Mouse (Mus musculus): ENCODE measurements at regions not wholly inside any gene's neighbourhood (a gene's known extent, or its start where the extent isn't known, plus 50 kb on each side); places are given as distances from the start of the nearest gene placed in this dataset.

DNA sequence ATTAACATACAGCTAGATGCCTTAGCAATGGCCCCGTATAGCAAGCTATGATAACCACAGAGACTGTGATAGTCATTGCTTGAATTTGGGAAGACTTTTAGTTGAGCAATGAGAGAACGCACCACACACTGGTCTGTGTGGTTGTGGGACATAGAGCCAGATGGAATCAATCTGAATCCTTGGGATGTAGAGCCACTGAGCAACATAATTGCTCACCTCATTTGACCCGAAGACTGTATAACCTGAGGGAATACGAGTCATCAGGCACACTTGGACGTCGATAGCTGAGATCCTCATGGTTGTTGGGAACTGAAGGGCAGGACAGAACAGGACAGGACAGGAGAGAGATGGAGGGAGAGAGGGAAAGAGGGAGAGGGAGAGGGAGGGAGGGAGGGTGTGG lies 68.6 kb upstream of the Mmadhc start:
- 84% methylated on average over 6 of the region's 6 CpGs for WGBS
- H3K4me1 ChIP-seq (ENCODE audit: insufficient read depth, low read depth, low read length) = no peaks in the 10 kb centered on the region

DNA sequence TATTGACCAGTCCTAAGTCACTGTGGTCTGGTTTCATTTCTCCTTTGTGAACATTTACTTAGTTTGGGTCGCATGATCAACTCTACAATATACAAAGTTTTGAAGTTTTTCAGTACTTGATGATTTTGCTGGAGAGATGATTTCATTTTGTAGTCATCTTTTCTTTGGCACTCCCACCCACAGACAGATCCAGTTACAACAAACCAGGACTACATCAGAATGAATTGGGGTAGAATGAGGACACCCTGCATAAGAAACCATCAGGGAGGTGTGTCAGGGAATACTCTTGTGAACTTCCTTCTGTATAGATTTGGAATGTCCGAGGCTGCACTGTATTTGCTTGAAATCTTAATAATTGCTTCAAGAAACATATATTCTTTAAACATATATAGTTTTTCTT lies 59.5 kb upstream of the Mmadhc start:
- H3K9me3 ChIP-seq (ENCODE audit: low read length) = no peaks in the 10 kb centered on the region
- no peak overlapping the region for H3K27ac ChIP-seq (ENCODE audit: low read length)
- H3K9ac ChIP-seq (replicated peaks; ENCODE audit: low read depth) = no peak overlapping the region
- no peaks in the 10 kb centered on the region for H3K27me3 ChIP-seq (replicated peaks; ENCODE audit: insufficient read depth, low read length)
- H3K4me1 ChIP-seq (ENCODE audit: insufficient read depth, low read depth, low read length) = no peaks in the 10 kb centered on the region
- no peaks in the 10 kb centered on the region for H3K36me3 ChIP-seq (ENCODE audit: insufficient read depth, low read length)
- H3K4me2 ChIP-seq (replicated peaks; ENCODE audit: low read depth, low read length) = no peak overlapping the region
- WGBS = 88% methylated on average over 2 of the region's 2 CpGs
- DNase-seq (ENCODE audit: low spot score) (no peak), ATAC-seq (no peak)
- TF ChIP-seq CTCF (IDR thresholded peaks at IDR 0.05) = no peak
- TF ChIP-seq EP300 (IDR thresholded peaks at IDR 0.05) = no peak
- no peak overlapping the region for H3K4me3 ChIP-seq (ENCODE audit: low read depth, low read length)

More for the DNA sequence above, 68.6 kb upstream of the Mmadhc start:
- no peak overlapping the region for H3K4me2 ChIP-seq (replicated peaks; ENCODE audit: low read depth, low read length)
- TF ChIP-seq CTCF (IDR thresholded peaks at IDR 0.05) = no peak
- TF ChIP-seq EP300 (IDR thresholded peaks at IDR 0.05) = no peak
- H3K27me3 ChIP-seq (replicated peaks; ENCODE audit: insufficient read depth, low read length) = no peaks in the 10 kb centered on the region
- no peak overlapping the region for H3K27ac ChIP-seq (ENCODE audit: low read length)
- ATAC-seq = no peak
- DNase-seq (ENCODE audit: low spot score) = no peak
- no peaks in the 10 kb centered on the region for H3K9me3 ChIP-seq (ENCODE audit: low read length)
- H3K9ac ChIP-seq (replicated peaks; ENCODE audit: low read depth) = no peak overlapping the region
- no peaks in the 10 kb centered on the region for H3K36me3 ChIP-seq (ENCODE audit: insufficient read depth, low read length)
- no peak overlapping the region for H3K4me3 ChIP-seq (ENCODE audit: low read depth, low read length)

DNA sequence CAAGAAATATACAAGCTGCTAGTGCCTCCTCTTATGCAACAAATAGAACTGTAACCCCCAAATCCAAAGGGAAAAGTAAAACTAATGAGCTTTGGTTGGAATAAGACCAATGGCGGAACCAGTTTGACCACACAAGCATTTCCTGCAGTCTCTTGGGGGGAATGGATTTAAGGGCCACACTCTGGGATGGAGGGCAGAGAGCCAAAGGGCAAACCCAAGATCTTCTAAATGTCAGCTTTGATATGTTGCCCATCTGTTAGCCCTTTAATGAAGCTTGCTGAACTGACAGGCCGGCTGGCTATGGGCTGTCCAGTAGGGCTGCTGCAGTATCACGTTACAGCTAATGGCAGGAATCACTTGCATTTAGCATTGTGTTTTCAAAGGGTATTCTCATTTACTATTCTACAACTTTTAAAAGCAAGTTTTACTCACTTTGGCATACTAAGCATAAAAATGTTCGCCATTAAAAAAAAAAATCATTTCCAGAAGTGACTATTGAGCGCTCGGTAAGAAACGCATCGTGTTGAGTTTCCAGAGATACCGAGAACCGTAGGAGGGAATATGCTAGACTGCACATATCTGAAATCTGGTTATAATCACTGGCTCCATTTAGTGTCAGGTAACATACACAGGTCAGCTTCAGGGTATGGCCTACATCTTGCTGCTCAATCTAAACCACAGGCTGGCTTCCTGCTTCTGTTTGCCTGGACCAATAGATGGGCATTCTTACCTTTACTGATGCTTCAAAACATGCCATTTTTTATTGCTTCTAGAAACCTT lies 51.1 kb upstream of the Mmadhc start:
- no peaks in the 10 kb centered on the region for H3K36me3 ChIP-seq (ENCODE audit: insufficient read depth, low read length)
- WGBS = 69% methylated on average over 10 of the region's 10 CpGs
- no peak for TF ChIP-seq CTCF (IDR thresholded peaks at IDR 0.05)
- TF ChIP-seq EP300 (IDR thresholded peaks at IDR 0.05) = no peak
- H3K9me3 ChIP-seq (ENCODE audit: low read length) = no peaks in the 10 kb centered on the region
- H3K27ac ChIP-seq (ENCODE audit: low read length) = no peak overlapping the region
- ATAC-seq = no peak
- H3K27me3 ChIP-seq (replicated peaks; ENCODE audit: insufficient read depth, low read length) = no peaks in the 10 kb centered on the region
- no peak overlapping the region for H3K4me3 ChIP-seq (ENCODE audit: low read depth, low read length)
- no peak overlapping the region for H3K9ac ChIP-seq (replicated peaks; ENCODE audit: low read depth)
- no peak overlapping the region for H3K4me2 ChIP-seq (replicated peaks; ENCODE audit: low read depth, low read length)
- H3K4me1 ChIP-seq (ENCODE audit: insufficient read depth, low read depth, low read length) = no peaks in the 10 kb centered on the region
- no peak for DNase-seq (ENCODE audit: low spot score)

All from lung, postnatal 0 days (tissue).